Mouse (Mus musculus): ENCODE measurements at regions not wholly inside any gene's neighbourhood (a gene's known extent, or its start where the extent isn't known, plus 50 kb on each side); places are given as distances from the start of the nearest gene placed in this dataset.
A peak's percentile ranks its signal among the peaks of the same experiment; 100 is the strongest.

GRCm38 (mm10) chr2:3958065-3958641, 59.4 kb upstream of the Frmd4a start:
- Histone ChIP-seq H3K4me3 (ENCODE audit: extremely low read depth, insufficient read depth, insufficient read length) (no peak overlapping the region), H3K4me1 (ENCODE audit: control insufficient read depth, insufficient read depth, insufficient read length) (no peaks in the 10 kb centered on the region), H3K27me3 (ENCODE audit: control insufficient read depth, insufficient read depth, low read length) (no peaks in the 10 kb centered on the region), H3K36me3 (ENCODE audit: control insufficient read depth, insufficient read depth, low read length) (no peaks in the 10 kb centered on the region), H3K27ac (ENCODE audit: insufficient read depth, low read length) (no peak overlapping the region)
- WGBS, result 33% methylated on average over 12 of the region's 12 CpGs
- no peak for DNase-seq (ENCODE audit: low read depth in 1 of 2, low spot score in 2 of 2)
- no peak for TF ChIP-seq CTCF (IDR thresholded peaks at IDR 0.05; ENCODE audit: extremely low read depth, insufficient read depth, insufficient read length, insufficient replicate concordance)
- no peak for TF ChIP-seq POLR2A (IDR thresholded peaks at IDR 0.05; ENCODE audit: low read depth, low read length)

GRCm38 (mm10) chr2:3958711-3959110, 58.8 kb upstream of the Frmd4a start:
- Histone ChIP-seq H3K4me3 (ENCODE audit: extremely low read depth, insufficient read depth, insufficient read length) (no peak overlapping the region), H3K36me3 (ENCODE audit: control insufficient read depth, insufficient read depth, low read length) (no peaks in the 10 kb centered on the region), H3K4me1 (ENCODE audit: control insufficient read depth, insufficient read depth, insufficient read length) (no peaks in the 10 kb centered on the region), H3K27me3 (ENCODE audit: control insufficient read depth, insufficient read depth, low read length) (no peaks in the 10 kb centered on the region), H3K27ac (ENCODE audit: insufficient read depth, low read length) (no peak overlapping the region)
- no peak for DNase-seq (ENCODE audit: low read depth in 1 of 2, low spot score in 2 of 2)
- WGBS, result 88% methylated on average over 4 of the region's 4 CpGs
- no peak for TF ChIP-seq CTCF (IDR thresholded peaks at IDR 0.05; ENCODE audit: extremely low read depth, insufficient read depth, insufficient read length, insufficient replicate concordance)
- no peak for TF ChIP-seq POLR2A (IDR thresholded peaks at IDR 0.05; ENCODE audit: low read depth, low read length)

GRCm38 (mm10) chr2:3959181-3959580, 58.3 kb upstream of the Frmd4a start:
- Histone ChIP-seq H3K4me3 (ENCODE audit: extremely low read depth, insufficient read depth, insufficient read length) (no peak overlapping the region), H3K27me3 (ENCODE audit: control insufficient read depth, insufficient read depth, low read length) (no peaks in the 10 kb centered on the region), H3K4me1 (ENCODE audit: control insufficient read depth, insufficient read depth, insufficient read length) (no peaks in the 10 kb centered on the region), H3K36me3 (ENCODE audit: control insufficient read depth, insufficient read depth, low read length) (no peaks in the 10 kb centered on the region), H3K27ac (ENCODE audit: insufficient read depth, low read length) (no peak overlapping the region)
- TF ChIP-seq POLR2A (IDR thresholded peaks at IDR 0.05; ENCODE audit: low read depth, low read length) (no peak), CTCF (IDR thresholded peaks at IDR 0.05; ENCODE audit: extremely low read depth, insufficient read depth, insufficient read length, insufficient replicate concordance) (no peak)
- no peak for DNase-seq (ENCODE audit: low read depth in 1 of 2, low spot score in 2 of 2)
- 94% methylated on average over 1 of the region's 1 CpGs for WGBS

- Histone ChIP-seq H3K27me3 (ENCODE audit: control insufficient read depth, insufficient read depth, low read length) (peaks cover 2% of the 10 kb centered on the region; the same call in 1 of the 2 replicates), H3K4me1 (ENCODE audit: control insufficient read depth, insufficient read depth, insufficient read length) (no peaks in the 10 kb centered on the region), H3K4me3 (ENCODE audit: extremely low read depth, insufficient read depth, insufficient read length) (no peak overlapping the region), H3K27ac (ENCODE audit: insufficient read depth, low read length) (no peak overlapping the region), H3K36me3 (ENCODE audit: control insufficient read depth, insufficient read depth, low read length) (no peaks in the 10 kb centered on the region)
- 82% methylated on average over 5 of the region's 5 CpGs for WGBS
- TF ChIP-seq POLR2A (IDR thresholded peaks at IDR 0.05; ENCODE audit: low read depth, low read length) (no peak), CTCF (IDR thresholded peaks at IDR 0.05; ENCODE audit: extremely low read depth, insufficient read depth, insufficient read length, insufficient replicate concordance) (no peak)
- DNase-seq (ENCODE audit: low read depth in 1 of 2, low spot score in 2 of 2), result no peak
Measured at GRCm38 (mm10) chr2:3960213-3960612, 57.3 kb upstream of the Frmd4a start.

GRCm38 (mm10) chr2:3964351-3964750, 53.2 kb upstream of the Frmd4a start:
- H3K4me1 ChIP-seq (ENCODE audit: control insufficient read depth, insufficient read depth, insufficient read length), result no peaks in the 10 kb centered on the region
- peaks cover 2% of the 10 kb centered on the region; the same call in 1 of the 2 replicates for H3K27me3 ChIP-seq (ENCODE audit: control insufficient read depth, insufficient read depth, low read length)
- no peaks in the 10 kb centered on the region for H3K36me3 ChIP-seq (ENCODE audit: control insufficient read depth, insufficient read depth, low read length)
- TF ChIP-seq POLR2A (IDR thresholded peaks at IDR 0.05; ENCODE audit: low read depth, low read length) (no peak), CTCF (IDR thresholded peaks at IDR 0.05; ENCODE audit: extremely low read depth, insufficient read depth, insufficient read length, insufficient replicate concordance) (no peak)
- no peak overlapping the region for H3K4me3 ChIP-seq (ENCODE audit: extremely low read depth, insufficient read depth, insufficient read length)
- no peak overlapping the region for H3K27ac ChIP-seq (ENCODE audit: insufficient read depth, low read length)
- peak in 1 of 2 experiments; percentile 44 for DNase-seq (ENCODE audit: low read depth in 1 of 2, low spot score in 2 of 2)
- 90% methylated on average over 4 of the region's 4 CpGs for whole genome bisulfite sequencing
